ENCODE assay signal across 26 mouse cellular contexts in the genomic region with DNA sequence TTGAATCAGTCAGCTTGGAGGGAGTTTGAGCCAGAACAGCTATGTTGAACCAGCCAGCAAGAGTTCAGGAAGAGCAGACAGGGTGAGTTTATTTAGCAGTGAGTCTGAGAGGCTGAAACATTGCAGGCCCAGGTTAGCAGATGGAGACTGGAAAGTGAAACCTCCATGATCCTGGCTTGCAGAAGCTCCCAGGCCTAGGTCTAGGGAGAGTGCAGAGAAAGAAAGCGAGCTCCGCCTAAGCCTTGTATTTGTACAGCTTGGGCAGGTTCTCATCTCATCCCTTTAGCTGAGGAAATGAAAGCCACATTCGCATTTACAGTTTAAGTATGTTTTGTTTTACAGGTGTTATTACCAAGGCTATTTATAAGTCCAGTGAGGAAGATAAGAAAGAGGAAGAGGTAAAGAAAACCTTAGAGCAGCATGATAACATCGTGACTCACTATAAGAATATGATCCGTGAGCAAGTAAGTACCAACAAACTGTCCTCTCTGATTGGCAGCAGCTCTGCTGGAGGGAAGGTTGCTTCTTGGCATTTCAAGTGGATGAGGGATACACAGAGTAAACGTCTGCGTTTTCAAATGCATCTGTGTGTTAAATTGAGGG. TPM values are rescaled to one million over a fixed set of nuclear protein-coding genes. Genes with fewer than 3 reads are reported as not detected.
"Had no signal": no experiment of that assay in that cellular context is flagged by ENCODE, and none has a peak within 500 bp of the region (broad histone marks: within the 10 kb centered on the region; RNA-seq: fewer than 3 reads in every experiment).

No protein-coding gene starts in this region.

- H3K9ac ChIP-seq: kidney, embryonic 15.5 days; limb, embryonic 13.5 days; liver, embryonic 12.5 days; liver, embryonic 15.5 days; lung, embryonic 15.5 days; neural tube, embryonic 12.5 days; neural tube, embryonic 15.5 days had no signal

- H3K4me1 ChIP-seq: kidney, embryonic 15.5 days; limb, embryonic 10.5 days; limb, embryonic 13.5 days; liver, embryonic 12.5 days; liver, embryonic 15.5 days; lung, embryonic 15.5 days; midbrain, embryonic 10.5 days; neural tube, embryonic 12.5 days; neural tube, embryonic 15.5 days had no signal

- DNase-seq: kidney, adult 8-10 months; kidney, postnatal 10 days; kidney, postnatal 36 days; liver; lung, adult 18-20 months; lung, postnatal 10 days; lung, postnatal 36 days; midbrain, embryonic 14.5 days; right cerebral cortex, adult 18-20 months; right cerebral cortex, postnatal 14 days; right cerebral cortex, postnatal 4 days; spleen, adult 18-20 months; thymus, adult 2 months; thymus, postnatal 14 days; thymus, postnatal 4 days had no signal

- H3K4me3 ChIP-seq: kidney, embryonic 15.5 days; limb, embryonic 10.5 days; limb, embryonic 13.5 days; liver, embryonic 12.5 days; liver, embryonic 15.5 days; lung, embryonic 15.5 days; megakaryocyte, embryonic 14.5 days; midbrain, embryonic 10.5 days; neural tube, embryonic 12.5 days; neural tube, embryonic 15.5 days had no signal

- H3K4me2 ChIP-seq: kidney, embryonic 15.5 days; limb, embryonic 13.5 days; liver, embryonic 12.5 days; liver, embryonic 15.5 days; lung, embryonic 15.5 days; neural tube, embryonic 12.5 days; neural tube, embryonic 15.5 days had no signal

- ATAC-seq: liver, embryonic 12.5 days had no signal

- H3K27ac ChIP-seq: kidney, embryonic 15.5 days; limb, embryonic 10.5 days; limb, embryonic 13.5 days; liver, embryonic 12.5 days; liver, embryonic 15.5 days; lung, embryonic 15.5 days; midbrain, embryonic 10.5 days; neural tube, embryonic 12.5 days; neural tube, embryonic 15.5 days had no signal

- H3K27me3 ChIP-seq: kidney, embryonic 15.5 days; limb, embryonic 13.5 days; liver, embryonic 12.5 days; liver, embryonic 15.5 days; lung, embryonic 15.5 days; megakaryocyte, embryonic 14.5 days; neural tube, embryonic 12.5 days; neural tube, embryonic 15.5 days had no signal

- H3K9me3 ChIP-seq: limb, embryonic 10.5 days; limb, embryonic 13.5 days; liver, embryonic 12.5 days; liver, embryonic 15.5 days; lung, embryonic 15.5 days; midbrain, embryonic 10.5 days; neural tube, embryonic 12.5 days; neural tube, embryonic 15.5 days had no signal

RNA-seq across cellular contexts. Expression of gene U90926, which starts 26.2 kb away (rescaled TPM):
- polyA plus RNA-seq: kidney, embryonic 15.5 days; limb, embryonic 10.5 days; liver, embryonic 12.5 days; liver, embryonic 15.5 days; lung, embryonic 15.5 days; midbrain, embryonic 10.5 days; midbrain, embryonic 14.5 days; neural tube, embryonic 12.5 days; neural tube, embryonic 15.5 days; stomach, embryonic 16.5 days; thymus, adult 2 months had no signal
